Mouse (Mus musculus) kidney, adult 9 months (tissue): ENCODE results near the gene Crtc2.

Experiments
- DNase-seq: peaks from one replicate; pipeline ENCODE4 v3.0.0; 2022

Crtc2 gene

GRCm38 (mm10) chr3:90253653-90254418 is at the start of gene Crtc2:
Gene Crtc2, plus strand, starts transcription at chr3:90254163.
- DNase-seq = peak; percentile 98

GRCm38 (mm10) chr3:90204582-90204981 is 49.4 kb upstream of the Crtc2 start:
- DNase-seq = no peak

GRCm38 (mm10) chr3:90208662-90209061 is 45.3 kb upstream of the Crtc2 start:
- DNase-seq = no peak

- no peak for DNase-seq
Measured at GRCm38 (mm10) chr3:90209908-90210566, 43.9 kb upstream of the Crtc2 start.

GRCm38 (mm10) chr3:90211475-90212398 is 42.2 kb upstream of the Crtc2 start:
- DNase-seq = no peak

GRCm38 (mm10) chr3:90212723-90213122 is 41.2 kb upstream of the Crtc2 start:
- no peak for DNase-seq

- peak; percentile 97 for DNase-seq
Measured at GRCm38 (mm10) chr3:90213377-90213866, 40.5 kb upstream of the Crtc2 start, which contains the start of the genes Rps27 and Rab13. Gene Rps27, minus strand, starts transcription at chr3:90213651. Gene Rab13, plus strand, starts transcription at chr3:90213695.

GRCm38 (mm10) chr3:90213956-90214684 is 39.8 kb upstream of the Crtc2 start:
- peak; percentile 47 for DNase-seq

GRCm38 (mm10) chr3:90215825-90216380 is 38.1 kb upstream of the Crtc2 start:
- peak; percentile 44 for DNase-seq

- DNase-seq = peak; percentile 71
Measured at GRCm38 (mm10) chr3:90220088-90220487, 33.9 kb upstream of the Crtc2 start.

- peak; percentile 82 for DNase-seq
Measured at GRCm38 (mm10) chr3:90220531-90220951, 33.4 kb upstream of the Crtc2 start.

- DNase-seq = no peak
Measured at GRCm38 (mm10) chr3:90221123-90221522, 32.8 kb upstream of the Crtc2 start.

GRCm38 (mm10) chr3:90222455-90222854 is 31.5 kb upstream of the Crtc2 start:
- DNase-seq = no peak

- no peak for DNase-seq
Measured at GRCm38 (mm10) chr3:90222941-90223340, 31.0 kb upstream of the Crtc2 start.

GRCm38 (mm10) chr3:90224331-90224730 is 29.6 kb upstream of the Crtc2 start:
- no peak for DNase-seq

GRCm38 (mm10) chr3:90231075-90231474 is 22.9 kb upstream of the Crtc2 start:
- no peak for DNase-seq

- peak; percentile 97 for DNase-seq
Measured at GRCm38 (mm10) chr3:90231507-90232333, 22.2 kb upstream of the Crtc2 start, which contains the start of gene Jtb. Gene Jtb, plus strand, starts transcription at chr3:90231597.

- peak; percentile 78 for DNase-seq
Measured at GRCm38 (mm10) chr3:90241251-90241650, 12.7 kb upstream of the Crtc2 start.

GRCm38 (mm10) chr3:90241669-90242358 is 12.1 kb upstream of the Crtc2 start:
- DNase-seq = no peak
